Mouse (Mus musculus) midbrain, embryonic 10.5 days (tissue): ENCODE measurements around the gene Cnga1. TPM values are rescaled to one million over a fixed set of nuclear protein-coding genes. Genes with fewer than 3 reads are reported as not detected.

Experiments
- DNase-seq: peaks from one replicate; pipeline ENCODE4 v3.0.0-alpha.2; 2017; ENCODE audit warnings: low spot score
- H3K27ac ChIP-seq: fragments of 300-500 bp; sonication (generic); replicated peaks from 2 replicates; pipeline ENCODE4 v1.5.1; 2016; ENCODE audit warnings: mild to moderate bottlenecking
- H3K27me3 ChIP-seq: fragments of 300-500 bp; sonication (generic); 2 replicates; pipeline ENCODE4 v1.6.1; 2016; ENCODE audit warnings: low read depth, mild to moderate bottlenecking; ENCODE audit not compliant: poor library complexity, severe bottlenecking
- H3K36me3 ChIP-seq: fragments of 300-500 bp; sonication (generic); 2 replicates; pipeline ENCODE4 v1.6.1; 2016; ENCODE audit warnings: mild to moderate bottlenecking, moderate library complexity
- H3K4me1 ChIP-seq: fragments of 300-500 bp; sonication (generic); 2 replicates; pipeline ENCODE4 v1.6.1; 2016
- H3K4me3 ChIP-seq: fragments of 300-500 bp; sonication (generic); 2 replicates; pipeline ENCODE4 v1.5.1; 2016; ENCODE audit warnings: mild to moderate bottlenecking, moderate library complexity
- H3K9me3 ChIP-seq: fragments of 300-500 bp; sonication (generic); replicated peaks from 2 replicates; pipeline ENCODE4 v1.6.1; 2016; ENCODE audit warnings: mild to moderate bottlenecking
- WGBS: fragments of 180-500 bp; shearing (Covaris S2); methylation state at CpG from one replicate; pipeline ENCODE4 v1.1.7; 2016; 5-methylcytosine and 5-hydroxymethylcytosine counted together
- polyA plus RNA-seq: library from polyadenylated mRNA; unstranded; fragments of >200 nt; fragmentation: Nextera tagmentation; extraction: Ambion mirVana; gene quantifications from 2 replicates; pipeline ENCODE4 v1.2.1, GENCODE M21; 2016

Cnga1 gene
- polyA plus RNA-seq, 1 experiment from 2014 or later, result not detected

GRCm38 (mm10) chr5:72656270-72656791 lies 12.3 kb upstream of the Cnga1 start:
- Histone ChIP-seq H3K9me3 (no peaks in the 10 kb centered on the region), H3K27ac (no peak overlapping the region), H3K27me3 (no peaks in the 10 kb centered on the region), H3K4me1 (no peaks in the 10 kb centered on the region), H3K36me3 (no peaks in the 10 kb centered on the region), H3K4me3 (no peak overlapping the region)
- 80% methylated on average over 7 of the region's 7 CpGs for WGBS
- no peak for DNase-seq

- peaks cover 3% of the 10 kb centered on the region for H3K4me1 ChIP-seq
- no peaks in the 10 kb centered on the region for H3K9me3 ChIP-seq
- 78% methylated on average over 10 of the region's 10 CpGs for WGBS
- H3K27ac ChIP-seq, result no peak overlapping the region
- DNase-seq, result no peak
- no peak overlapping the region for H3K4me3 ChIP-seq
- no peaks in the 10 kb centered on the region for H3K36me3 ChIP-seq
- peaks cover 30% of the 10 kb centered on the region for H3K27me3 ChIP-seq
These were observed 9.1 kb upstream of the Cnga1 start for GRCm38 (mm10) chr5:72653068-72653674.

- Histone ChIP-seq H3K36me3 (no peaks in the 10 kb centered on the region), H3K9me3 (no peaks in the 10 kb centered on the region), H3K4me1 (peaks cover 16% of the 10 kb centered on the region), H3K4me3 (no peak overlapping the region), H3K27me3 (peaks cover 69% of the 10 kb centered on the region), H3K27ac (no peak overlapping the region)
- DNase-seq, result no peak
- 85% methylated on average over 9 of the region's 9 CpGs for WGBS
These were observed 5.1 kb upstream of the Cnga1 start for GRCm38 (mm10) chr5:72648987-72649735.

GRCm38 (mm10) chr5:72647958-72648595 lies 4.0 kb upstream of the Cnga1 start:
- DNase-seq, result no peak
- WGBS, result 8% methylated on average over 18 of the region's 18 CpGs

GRCm38 (mm10) chr5:72647418-72647907 lies 3.4 kb upstream of the Cnga1 start, which contains the start of gene Nipal1:
TSS of gene Nipal1 (plus strand) at chr5:72647795.
- peak within 1 kb of the TSS; percentile 63 for H3K4me3 ChIP-seq
- DNase-seq, result peak; percentile 83
- H3K27me3 ChIP-seq, result peaks cover 72% of the 10 kb centered on the region
- no peaks in the 10 kb centered on the region for H3K9me3 ChIP-seq
- H3K27ac ChIP-seq, result no peak within 1 kb of the TSS
- 0% methylated on average over 25 of the region's 25 CpGs for WGBS
- peaks cover 18% of the 10 kb centered on the region for H3K4me1 ChIP-seq
- H3K36me3 ChIP-seq, result no peaks in the 10 kb centered on the region

More at GRCm38 (mm10) chr5:72647958-72648595, 4.0 kb upstream of the Cnga1 start:
- peaks cover 72% of the 10 kb centered on the region for H3K27me3 ChIP-seq
- H3K4me1 ChIP-seq, result peaks cover 18% of the 10 kb centered on the region
- no peaks in the 10 kb centered on the region for H3K36me3 ChIP-seq
- peak overlapping the region; percentile 63 for H3K4me3 ChIP-seq
- H3K27ac ChIP-seq, result no peak overlapping the region
- H3K9me3 ChIP-seq, result no peaks in the 10 kb centered on the region

GRCm38 (mm10) chr5:72646996-72647395 lies 2.9 kb upstream of the Cnga1 start:
- Histone ChIP-seq H3K27ac (no peak overlapping the region), H3K36me3 (no peaks in the 10 kb centered on the region), H3K4me3 (peak overlapping the region; percentile 63), H3K4me1 (peaks cover 18% of the 10 kb centered on the region), H3K27me3 (peaks cover 72% of the 10 kb centered on the region), H3K9me3 (no peaks in the 10 kb centered on the region)
- DNase-seq, result no peak
- 34% methylated on average over 10 of the region's 10 CpGs for WGBS

GRCm38 (mm10) chr5:72646131-72646530 lies 2.1 kb upstream of the Cnga1 start:
- no peak overlapping the region for H3K4me3 ChIP-seq
- no peak overlapping the region for H3K27ac ChIP-seq
- H3K4me1 ChIP-seq, result peaks cover 18% of the 10 kb centered on the region
- DNase-seq, result no peak
- no peaks in the 10 kb centered on the region for H3K36me3 ChIP-seq
- WGBS, result 41% methylated on average over 10 of the region's 10 CpGs
- H3K27me3 ChIP-seq, result peaks cover 71% of the 10 kb centered on the region
- H3K9me3 ChIP-seq, result no peaks in the 10 kb centered on the region

GRCm38 (mm10) chr5:72643655-72644054 lies 420 bp downstream of the Cnga1 start:
- Histone ChIP-seq H3K4me1 (peaks cover 18% of the 10 kb centered on the region), H3K27me3 (peaks cover 47% of the 10 kb centered on the region), H3K4me3 (no peak overlapping the region), H3K27ac (no peak overlapping the region), H3K36me3 (no peaks in the 10 kb centered on the region), H3K9me3 (no peaks in the 10 kb centered on the region)
- 66% methylated on average over 7 of the region's 7 CpGs for WGBS
- DNase-seq, result no peak

GRCm38 (mm10) chr5:72640072-72640471 lies 4.0 kb downstream of the Cnga1 start:
- WGBS, result 83% methylated on average over 1 of the region's 1 CpGs
- H3K27me3 ChIP-seq, result peaks cover 12% of the 10 kb centered on the region
- H3K27ac ChIP-seq, result no peak overlapping the region
- no peak overlapping the region for H3K4me3 ChIP-seq
- no peak for DNase-seq
- H3K9me3 ChIP-seq, result no peaks in the 10 kb centered on the region
- H3K36me3 ChIP-seq, result no peaks in the 10 kb centered on the region
- H3K4me1 ChIP-seq, result 0 out of 2 replicates have a peak, but pooled peaks cover 2% of the 10 kb centered on the region

GRCm38 (mm10) chr5:72636576-72636975 lies 7.5 kb downstream of the Cnga1 start:
- Histone ChIP-seq H3K27ac (no peak overlapping the region), H3K4me1 (no peaks in the 10 kb centered on the region), H3K9me3 (no peaks in the 10 kb centered on the region), H3K36me3 (no peaks in the 10 kb centered on the region), H3K27me3 (no peaks in the 10 kb centered on the region), H3K4me3 (no peak overlapping the region)
- 93% methylated on average over 3 of the region's 3 CpGs for WGBS
- DNase-seq, result no peak

- Histone ChIP-seq H3K36me3 (no peaks in the 10 kb centered on the region), H3K9me3 (no peaks in the 10 kb centered on the region), H3K27ac (no peak overlapping the region), H3K4me1 (no peaks in the 10 kb centered on the region), H3K27me3 (no peaks in the 10 kb centered on the region), H3K4me3 (no peak overlapping the region)
- no peak for DNase-seq
- WGBS, result 85% methylated on average over 3 of the region's 3 CpGs
These were observed 8.0 kb downstream of the Cnga1 start for GRCm38 (mm10) chr5:72636122-72636521.

- no peak overlapping the region for H3K27ac ChIP-seq
- no peaks in the 10 kb centered on the region for H3K27me3 ChIP-seq
- no peaks in the 10 kb centered on the region for H3K36me3 ChIP-seq
- no peaks in the 10 kb centered on the region for H3K4me1 ChIP-seq
- no peak overlapping the region for H3K4me3 ChIP-seq
- no peaks in the 10 kb centered on the region for H3K9me3 ChIP-seq
- no peak for DNase-seq
- 89% methylated on average over 9 of the region's 9 CpGs for WGBS
These were observed 9.2 kb downstream of the Cnga1 start for GRCm38 (mm10) chr5:72634791-72635271.
